Mouse (Mus musculus) frontal cortex, postnatal 36 days (tissue): ENCODE measurements at regions not wholly inside any gene's neighbourhood (a gene's known extent, or its start where the extent isn't known, plus 50 kb on each side); places are given as distances from the start of the nearest gene placed in this dataset.
A peak's percentile ranks its signal among the peaks of the same experiment; 100 is the strongest.

ENCODE experiments used
- DNase-seq, 2 experiments: peaks; one replicate each; pipeline ENCODE4 v3.0.0; 2022; ENCODE audit warnings: low spot score in 2 of 2

DNA sequence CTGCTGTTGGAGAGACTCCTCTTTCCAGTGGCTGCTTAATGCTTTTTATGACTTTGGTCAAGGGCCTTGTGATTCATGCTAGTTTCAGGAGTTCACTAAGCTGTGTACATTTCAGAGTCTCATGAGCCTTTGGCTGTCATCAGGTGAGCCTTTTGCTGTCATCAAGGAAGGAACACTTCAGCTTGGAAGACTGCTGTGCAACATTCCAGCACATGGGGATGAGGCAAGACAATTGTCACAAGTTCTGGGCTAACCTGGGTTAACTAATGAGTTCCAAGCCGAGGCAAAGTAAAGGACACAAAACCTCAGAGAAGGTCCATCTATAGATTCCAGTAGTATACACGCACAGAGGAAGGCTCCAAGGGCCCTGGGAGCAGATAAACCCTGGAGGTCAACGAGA is 124.8 kb upstream of the Eef2kmt start:
- no peak for DNase-seq

- DNase-seq: no peak
Measured at GRCm38 (mm10) chr16:5377001-5377400, 121.2 kb upstream of the Eef2kmt start.

GRCm38 (mm10) chr16:5374818-5375605 is 119.2 kb upstream of the Eef2kmt start:
- DNase-seq: no peak

GRCm38 (mm10) chr16:5371175-5371893 is 115.6 kb upstream of the Eef2kmt start:
- DNase-seq: no peak

- DNase-seq: no peak
Measured at GRCm38 (mm10) chr16:5370496-5370895, 114.7 kb upstream of the Eef2kmt start.

DNA sequence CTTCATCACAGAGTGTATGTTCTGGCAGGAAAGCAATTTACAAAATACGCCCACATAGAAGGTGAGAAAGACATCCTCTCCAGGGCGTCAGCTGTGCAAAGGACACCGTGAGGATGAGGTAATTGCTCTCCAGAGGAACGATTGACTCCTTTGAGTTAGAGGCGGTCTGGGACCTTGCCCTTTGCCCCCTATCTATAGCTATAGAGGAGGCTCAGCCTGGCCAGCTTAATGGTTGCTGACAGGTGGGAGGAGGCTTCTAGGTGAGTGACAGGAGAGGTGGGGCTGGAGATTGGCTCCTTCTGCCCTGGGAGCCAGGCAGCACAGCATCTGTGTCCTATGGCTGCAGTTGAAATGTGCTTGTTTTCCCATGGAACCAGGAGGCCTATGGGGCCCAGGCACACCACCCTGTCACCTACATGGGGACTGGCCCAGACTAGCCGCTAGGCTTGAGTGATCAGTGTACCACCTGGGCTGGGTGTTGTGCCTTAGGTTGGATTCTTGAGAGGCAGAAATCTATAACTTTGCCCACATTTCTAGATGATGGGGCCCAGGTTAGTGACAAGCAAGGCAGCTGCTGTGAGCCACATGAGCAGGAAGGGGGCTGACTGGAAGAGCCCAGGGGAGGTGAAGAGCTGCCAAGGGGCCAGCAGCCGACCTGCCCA is 113.2 kb upstream of the Eef2kmt start:
- DNase-seq: no peak

DNA sequence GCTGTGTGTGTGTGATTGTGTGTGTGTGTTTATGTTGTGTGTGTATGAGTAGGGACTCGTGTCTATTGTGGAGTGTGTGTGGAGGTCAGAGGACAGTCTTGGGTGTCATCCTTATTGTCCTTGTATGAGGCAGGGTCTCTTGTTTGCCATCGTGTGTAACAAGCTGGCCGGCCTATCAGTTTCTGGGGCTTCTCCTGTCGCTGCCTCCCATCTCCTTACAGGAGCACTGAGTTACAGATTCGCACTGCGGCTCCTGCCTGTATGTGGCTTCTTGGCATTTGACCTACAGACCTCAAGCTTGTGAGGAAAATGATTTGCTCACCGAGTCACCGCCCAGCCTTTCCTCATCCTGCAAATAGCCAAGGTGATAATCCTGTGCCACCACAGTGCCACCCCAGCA is 112.6 kb upstream of the Eef2kmt start:
- DNase-seq: no peak

DNA sequence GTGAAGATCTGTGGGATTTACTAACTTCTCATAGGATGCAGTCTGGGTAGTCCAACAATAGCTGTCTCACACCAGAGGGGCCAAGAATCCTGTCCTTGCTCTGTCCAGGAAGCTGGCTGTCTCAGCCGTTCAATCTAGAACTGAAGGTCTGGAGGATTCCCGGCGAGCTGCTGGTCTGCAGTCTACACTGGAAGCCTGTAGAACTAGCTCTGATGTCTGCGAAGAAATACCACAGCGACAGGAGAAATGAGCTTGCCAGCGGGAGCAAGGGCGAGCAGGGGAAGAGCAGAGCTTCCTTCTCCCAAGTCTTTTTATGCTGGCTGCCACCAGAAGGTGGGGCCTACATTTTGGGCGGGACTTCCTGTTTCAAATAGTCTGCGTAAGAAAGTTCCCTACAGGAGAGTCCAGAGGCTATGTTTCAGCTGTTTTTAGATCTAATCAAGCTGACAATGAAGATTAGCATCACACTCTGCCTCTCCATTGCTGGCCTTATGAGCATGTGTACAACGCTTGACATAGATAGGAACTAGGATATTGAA is 111.9 kb upstream of the Eef2kmt start:
- no peak for DNase-seq

- DNase-seq: no peak
Measured at GRCm38 (mm10) chr16:5366021-5366420, 110.2 kb upstream of the Eef2kmt start.

GRCm38 (mm10) chr16:5363007-5363570 is 107.3 kb upstream of the Eef2kmt start:
- no peak for DNase-seq

GRCm38 (mm10) chr16:5359193-5359592 is 103.4 kb upstream of the Eef2kmt start:
- DNase-seq: no peak

DNA sequence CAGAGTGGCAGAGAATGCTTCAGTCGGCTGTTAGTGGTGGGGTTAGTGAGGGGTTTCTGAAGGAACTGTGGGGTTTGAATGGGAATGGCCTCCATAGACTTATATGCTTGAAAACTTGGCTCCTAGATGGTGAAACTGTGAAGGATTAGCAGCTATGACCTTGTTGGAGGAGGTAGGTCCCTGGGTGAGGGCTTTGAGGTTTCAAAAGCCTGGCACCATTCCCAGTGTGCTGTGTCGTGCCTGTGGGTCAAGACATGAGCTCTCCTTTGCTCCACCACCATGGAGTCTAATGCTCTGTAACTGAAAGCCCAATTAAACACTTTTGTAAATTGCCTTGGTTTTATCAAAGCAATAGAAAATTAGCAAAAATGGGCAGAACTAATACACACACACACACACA is 98.1 kb upstream of the Eef2kmt start:
- no peak for DNase-seq

GRCm38 (mm10) chr16:5351890-5352571 is 96.2 kb upstream of the Eef2kmt start:
- no peak for DNase-seq

- no peak for DNase-seq
Measured at GRCm38 (mm10) chr16:5347151-5347550, 91.4 kb upstream of the Eef2kmt start.

DNA sequence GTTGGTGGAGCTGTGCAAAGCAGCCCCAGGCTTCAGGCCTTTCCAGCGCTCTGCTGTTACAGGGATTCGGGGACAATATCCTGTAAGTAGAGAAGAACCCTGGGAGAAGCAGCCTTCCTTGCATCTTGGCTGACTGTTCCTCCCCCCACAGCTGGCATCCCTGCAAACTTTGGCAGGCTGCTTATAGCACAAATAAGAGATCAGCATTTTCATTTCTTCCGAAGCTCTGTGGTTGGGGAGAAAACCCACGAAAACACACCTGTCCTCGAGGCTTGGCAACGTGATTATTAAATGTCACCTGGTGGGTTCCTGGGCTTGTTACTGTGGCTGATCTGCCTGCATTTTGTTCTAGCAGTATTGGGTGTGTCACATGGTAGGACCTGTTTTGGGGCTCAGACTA is 86.5 kb upstream of the Eef2kmt start:
- DNase-seq: peak in 1 of 2 experiments; percentile 34

GRCm38 (mm10) chr16:5316271-5316670 is 60.5 kb upstream of the Eef2kmt start:
- DNase-seq: no peak

- no peak for DNase-seq
Measured at GRCm38 (mm10) chr16:5313261-5313660, 57.5 kb upstream of the Eef2kmt start.

DNA sequence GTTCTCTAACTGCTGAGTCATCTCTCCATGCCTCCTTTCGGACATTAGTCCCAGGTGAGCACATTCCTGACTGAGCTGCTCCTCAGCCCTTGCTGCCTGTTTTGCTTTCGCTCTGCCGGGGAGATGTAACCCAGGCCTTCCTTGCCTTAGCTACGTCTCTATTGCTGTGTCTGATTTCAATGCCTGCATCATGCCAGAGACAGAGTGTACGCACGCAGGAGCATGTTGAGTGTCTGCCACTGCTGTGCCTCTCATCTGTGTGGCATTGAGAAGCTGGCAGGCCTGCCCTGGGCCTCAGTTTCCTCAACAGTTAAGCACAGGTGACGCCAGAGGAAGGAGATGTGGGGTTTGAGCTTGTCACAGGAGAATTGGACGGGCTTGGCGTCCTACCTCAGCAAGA is 55.7 kb upstream of the Eef2kmt start:
- no peak for DNase-seq

GRCm38 (mm10) chr16:5310736-5311135 is 55.0 kb upstream of the Eef2kmt start:
- DNase-seq: no peak

GRCm38 (mm10) chr16:5307761-5308160 is 52.0 kb upstream of the Eef2kmt start:
- no peak for DNase-seq

DNA sequence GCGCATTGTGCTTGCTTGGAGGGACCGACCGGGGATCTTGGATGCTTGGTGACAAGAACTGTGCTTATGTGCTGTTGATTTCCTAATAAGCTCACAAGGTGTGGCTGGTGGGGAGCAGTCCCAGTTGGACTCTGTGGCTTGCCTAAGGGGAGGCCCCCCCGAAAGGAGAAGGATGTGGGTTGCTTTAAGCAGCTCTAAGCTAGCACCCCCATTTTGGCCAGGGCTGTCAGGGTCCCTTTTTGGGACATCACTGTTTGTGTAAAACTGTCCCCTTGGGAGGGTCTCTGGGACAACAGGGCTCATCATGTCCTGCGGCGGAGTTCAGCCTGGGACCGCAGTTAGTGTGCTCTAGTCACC is 51.4 kb upstream of the Eef2kmt start:
- no peak for DNase-seq
